Mouse (Mus musculus): Measurements from ENCODE around the gene Ankrd40.

- no peak for TF ChIP-seq CTCF (IDR thresholded peaks at IDR 0.05; ENCODE audit: control insufficient read depth, insufficient read depth, insufficient replicate concordance, low read depth, low read length)
- TF ChIP-seq POLR2A (IDR thresholded peaks at IDR 0.05; ENCODE audit: control insufficient read depth, low read depth, low read length): no peak
These were observed 42.2 kb downstream of the Ankrd40 start for GRCm38 (mm10) chr11:94369981-94370380.

Measured in testis, adult 2 months (tissue).